Mouse (Mus musculus): ENCODE results near the gene Mta2. TPM values are rescaled to one million over a fixed set of nuclear protein-coding genes. Genes with fewer than 3 reads are reported as not detected.
A peak's percentile ranks its signal among the peaks of the same experiment; 100 is the strongest.
"Not testable (repeated sequence)": the region's sequence is repeated elsewhere in the genome, so short reads cannot be mapped to it uniquely, and the experiment has no call there.

Gene Mta2
- total RNA-seq (2017) = 148 and 167 TPM in 2 replicates

DNA sequence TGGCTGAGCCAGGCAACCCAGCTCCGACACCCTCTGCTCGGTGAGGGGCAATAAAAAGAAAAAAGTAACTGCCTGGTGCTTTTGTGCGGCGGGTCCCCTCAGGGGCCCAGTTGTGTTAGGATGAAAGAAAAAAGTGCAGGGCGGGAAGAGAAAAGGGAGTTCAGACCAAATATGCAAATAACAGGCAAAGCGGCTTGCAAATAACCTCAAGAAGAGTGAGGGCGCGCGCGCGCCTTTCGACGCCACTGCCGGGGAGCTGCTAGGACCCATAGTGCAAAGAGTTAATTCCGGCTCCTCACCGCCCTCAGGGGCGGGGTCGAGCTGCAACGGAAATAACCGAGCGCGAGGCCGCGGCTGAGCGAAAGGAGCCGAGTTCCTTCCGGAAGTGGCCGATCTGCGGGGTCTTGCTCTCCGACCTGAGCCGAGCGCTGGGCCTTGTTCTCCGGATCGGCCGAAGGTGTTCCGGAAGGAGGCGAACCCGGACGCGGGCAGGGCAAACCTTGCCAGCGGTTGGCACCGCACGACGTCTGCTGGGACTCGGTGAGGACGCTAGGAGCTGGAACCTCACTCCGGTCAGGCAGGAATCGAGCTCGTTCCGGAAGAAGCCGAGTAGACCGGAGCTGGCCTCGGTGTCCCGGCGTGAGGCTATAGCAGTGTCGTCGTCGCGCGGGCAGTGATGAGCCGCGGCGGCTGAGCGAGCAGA lies at the start of gene Mta2:
Gene Mta2 (plus strand): TSS at position 361 of the 703 bp plus-strand sequence.
- peak; percentile 84 to 87 for ATAC-seq (replicated peaks in 1 of 2; ENCODE audit: insufficient read depth in 1 of 2, low FRiP score in 2 of 2, low TSS enrichment in 1 of 2, low read depth in 1 of 2, poor library complexity in 2 of 2, severe bottlenecking in 2 of 2)

DNA sequence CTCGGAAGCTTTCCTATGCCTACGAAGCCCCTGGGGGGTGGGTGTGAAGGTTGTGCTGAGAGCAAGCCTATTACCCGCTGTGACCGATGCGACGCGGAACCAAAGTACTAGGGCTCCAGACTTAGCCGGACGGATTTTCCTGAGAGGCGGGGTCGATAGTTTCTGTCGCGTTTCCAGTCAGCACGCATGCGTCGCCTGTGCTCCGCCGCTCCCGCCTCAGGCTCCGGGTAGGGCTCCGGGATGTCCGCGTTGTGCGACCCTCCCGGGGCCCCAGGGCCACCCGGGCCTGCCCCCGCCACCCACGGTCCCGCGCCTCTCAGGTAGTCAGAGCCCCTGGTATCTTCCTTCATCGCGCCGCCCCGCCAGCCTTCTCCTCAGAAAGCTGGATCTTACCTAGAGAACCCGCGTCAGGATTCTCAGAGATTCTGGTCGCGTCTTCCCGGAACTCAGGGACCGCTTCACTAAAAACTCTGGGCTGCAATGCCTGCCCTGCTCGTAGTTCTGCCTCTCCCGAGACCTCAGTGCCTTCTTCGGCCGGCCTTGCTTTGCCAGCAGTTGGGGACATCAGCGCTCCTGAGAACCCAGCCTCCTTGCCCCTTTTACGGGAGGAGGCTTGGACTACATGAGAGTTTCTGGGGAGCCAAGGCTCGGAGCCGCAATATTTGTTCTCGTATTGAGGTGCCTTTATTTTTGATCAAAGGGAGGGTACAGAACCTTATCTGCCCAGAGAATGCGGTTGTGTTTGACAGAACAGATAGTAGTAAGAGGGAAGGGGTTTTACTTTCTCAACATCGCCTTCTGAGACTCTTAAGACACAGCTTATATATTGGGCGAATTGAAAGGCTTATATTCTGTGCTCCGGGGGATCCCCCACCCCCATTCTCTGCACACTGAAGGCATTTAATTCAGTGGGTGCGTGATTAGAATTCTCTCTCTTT lies 48.6 kb upstream of the Mta2 start, which contains the start of gene Ints5:
Gene Ints5 (plus strand): TSS at position 177 of the 938 bp plus-strand sequence.
- peak; percentile 33 to 50 for ATAC-seq (replicated peaks in 1 of 2; ENCODE audit: insufficient read depth in 1 of 2, low FRiP score in 2 of 2, low TSS enrichment in 1 of 2, low read depth in 1 of 2, poor library complexity in 2 of 2, severe bottlenecking in 2 of 2)

- no peak for ATAC-seq (replicated peaks in 1 of 2; ENCODE audit: insufficient read depth in 1 of 2, low FRiP score in 2 of 2, low TSS enrichment in 1 of 2, low read depth in 1 of 2, poor library complexity in 2 of 2, severe bottlenecking in 2 of 2)
These were observed 46.2 kb upstream of the Mta2 start for GRCm38 (mm10) chr19:8895397-8895960.

- not testable (repeated sequence) for ATAC-seq (replicated peaks in 1 of 2; ENCODE audit: insufficient read depth in 1 of 2, low FRiP score in 2 of 2, low TSS enrichment in 1 of 2, low read depth in 1 of 2, poor library complexity in 2 of 2, severe bottlenecking in 2 of 2)
These were observed 45.4 kb upstream of the Mta2 start for GRCm38 (mm10) chr19:8896231-8896630.

DNA sequence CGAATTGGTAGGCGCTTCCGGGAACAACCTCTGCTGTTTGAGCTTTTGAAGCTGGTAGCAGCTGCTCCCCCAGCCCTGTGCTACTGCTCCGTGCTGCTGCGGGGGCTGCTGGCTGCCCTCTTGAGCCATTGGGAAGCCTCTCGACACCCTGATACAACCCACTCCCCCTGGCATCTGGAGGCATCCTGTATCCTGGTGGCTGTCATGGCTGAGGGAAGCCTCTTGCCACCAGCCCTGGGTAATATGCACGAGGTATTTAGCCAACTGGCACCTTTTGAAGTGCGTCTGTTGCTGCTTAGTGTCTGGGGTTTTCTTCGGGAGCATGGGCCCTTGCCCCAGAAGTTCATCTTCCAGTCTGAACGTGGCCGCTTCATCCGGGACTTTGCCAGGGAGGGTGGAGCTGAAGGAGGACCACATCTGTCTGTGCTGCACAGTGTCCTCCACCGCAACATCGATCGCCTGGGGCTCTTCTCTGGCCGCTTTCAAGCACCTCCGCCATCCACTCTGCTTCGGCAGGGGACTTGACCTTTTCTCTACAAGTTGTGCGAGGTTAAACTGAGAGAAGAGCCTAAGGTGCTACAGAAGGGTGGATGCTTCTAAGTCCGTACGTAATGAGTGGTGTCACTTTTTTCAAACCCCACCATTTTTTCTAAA lies 44.3 kb upstream of the Mta2 start:
- ATAC-seq (replicated peaks in 1 of 2; ENCODE audit: insufficient read depth in 1 of 2, low FRiP score in 2 of 2, low TSS enrichment in 1 of 2, low read depth in 1 of 2, poor library complexity in 2 of 2, severe bottlenecking in 2 of 2) = 0 out of 4 replicates have a peak, but pooled peaks of 1 of the 2 experiments have one; percentile 1

DNA sequence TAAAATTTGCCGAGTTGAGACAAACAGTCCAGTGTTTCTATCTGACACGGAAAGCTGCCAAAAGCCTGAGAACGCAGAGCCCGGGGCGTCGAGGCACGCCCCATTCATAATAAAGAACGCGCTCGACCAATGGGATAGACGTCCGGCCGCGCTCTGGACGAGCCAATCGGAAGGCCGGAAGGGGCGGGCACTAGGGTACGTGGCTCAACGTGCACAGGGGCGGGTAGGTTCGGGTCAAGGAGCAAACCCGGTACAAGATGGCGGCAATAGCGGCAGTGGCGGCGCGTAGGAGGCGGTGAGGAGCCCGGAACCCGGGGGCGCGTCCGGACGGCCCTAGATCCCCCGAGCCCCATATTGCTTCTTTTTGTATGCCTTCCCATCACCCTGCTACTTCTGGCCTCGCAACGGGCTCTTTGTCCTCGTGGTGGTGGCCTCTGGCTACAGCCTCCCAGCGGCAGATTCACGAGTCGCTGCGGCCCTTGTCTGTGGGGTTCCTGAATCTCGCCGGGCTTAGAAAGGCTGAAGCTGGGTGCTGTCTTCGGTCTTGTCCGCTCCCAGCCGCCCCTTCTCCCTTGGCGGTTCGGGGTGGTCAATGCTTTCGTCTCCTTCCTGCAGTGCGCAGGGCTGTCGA lies 43.7 kb upstream of the Mta2 start, which contains the start of gene Ganab:
Gene Ganab (plus strand): TSS at position 207 of the 631 bp plus-strand sequence.
- peak; percentile 99 for ATAC-seq (replicated peaks in 1 of 2; ENCODE audit: insufficient read depth in 1 of 2, low FRiP score in 2 of 2, low TSS enrichment in 1 of 2, low read depth in 1 of 2, poor library complexity in 2 of 2, severe bottlenecking in 2 of 2)

- no peak for ATAC-seq (replicated peaks in 1 of 2; ENCODE audit: insufficient read depth in 1 of 2, low FRiP score in 2 of 2, low TSS enrichment in 1 of 2, low read depth in 1 of 2, poor library complexity in 2 of 2, severe bottlenecking in 2 of 2)
These were observed 43.1 kb upstream of the Mta2 start for GRCm38 (mm10) chr19:8898576-8898975.

DNA sequence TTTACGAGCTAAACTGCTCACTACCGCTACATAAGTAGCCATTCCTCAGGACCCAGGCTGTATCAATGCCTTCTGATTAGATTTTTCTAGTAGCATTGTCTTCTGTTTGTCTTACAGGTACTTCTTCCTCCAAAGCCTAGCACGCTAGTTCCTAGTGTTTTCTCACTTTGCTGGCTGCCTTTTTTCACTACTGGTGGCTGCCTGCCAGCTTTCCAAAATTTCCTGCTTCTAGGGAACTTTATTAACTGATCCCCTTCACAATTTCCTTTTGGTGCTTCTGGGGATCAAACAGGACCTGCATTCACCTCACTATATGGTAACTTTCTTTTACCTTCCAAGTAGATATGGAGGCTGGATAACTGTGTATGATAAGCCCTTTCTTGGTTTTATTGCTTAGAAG lies 42.6 kb upstream of the Mta2 start:
- ATAC-seq (replicated peaks in 1 of 2; ENCODE audit: insufficient read depth in 1 of 2, low FRiP score in 2 of 2, low TSS enrichment in 1 of 2, low read depth in 1 of 2, poor library complexity in 2 of 2, severe bottlenecking in 2 of 2) = no peak

DNA sequence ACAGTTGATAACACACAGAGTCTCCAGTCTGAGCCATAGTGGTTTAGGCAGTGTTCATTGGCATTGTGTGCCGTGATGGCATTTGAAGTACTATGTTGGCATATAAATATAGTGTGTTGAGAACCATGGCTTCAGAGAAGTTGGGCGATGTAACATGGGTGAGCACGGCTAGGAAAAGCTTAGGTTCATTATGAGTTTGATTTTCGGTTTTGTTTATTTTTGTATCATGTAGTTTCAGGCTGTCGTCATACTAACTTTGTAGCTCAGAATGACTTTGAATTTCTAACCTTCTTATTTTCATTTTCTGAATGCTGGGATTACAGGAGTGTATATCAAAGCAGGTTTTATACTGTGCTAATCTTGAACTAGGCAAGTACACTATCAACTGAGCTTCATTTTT lies 38.3 kb upstream of the Mta2 start:
- no peak for ATAC-seq (replicated peaks in 1 of 2; ENCODE audit: insufficient read depth in 1 of 2, low FRiP score in 2 of 2, low TSS enrichment in 1 of 2, low read depth in 1 of 2, poor library complexity in 2 of 2, severe bottlenecking in 2 of 2)

DNA sequence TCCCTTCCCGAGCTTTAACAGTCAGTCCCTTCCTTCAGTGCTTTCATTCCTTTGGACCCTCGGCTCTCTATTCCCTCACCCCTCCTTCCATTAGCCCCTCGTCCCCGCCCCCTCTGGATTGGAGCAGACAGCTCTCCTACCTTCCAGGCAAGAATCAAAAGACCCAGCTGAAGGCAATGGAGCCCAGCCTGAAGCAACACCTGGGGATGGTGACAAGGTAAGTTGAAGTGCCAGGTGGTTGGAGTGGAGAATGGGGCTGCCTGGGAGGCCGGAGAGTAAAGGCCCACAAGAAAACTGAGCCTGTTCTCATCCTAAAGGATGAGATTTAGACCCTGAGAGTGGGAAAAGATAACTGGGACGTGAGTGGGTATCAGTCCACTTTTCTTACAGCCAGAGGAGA lies 33.1 kb upstream of the Mta2 start:
- ATAC-seq (replicated peaks in 1 of 2; ENCODE audit: insufficient read depth in 1 of 2, low FRiP score in 2 of 2, low TSS enrichment in 1 of 2, low read depth in 1 of 2, poor library complexity in 2 of 2, severe bottlenecking in 2 of 2) = no peak

DNA sequence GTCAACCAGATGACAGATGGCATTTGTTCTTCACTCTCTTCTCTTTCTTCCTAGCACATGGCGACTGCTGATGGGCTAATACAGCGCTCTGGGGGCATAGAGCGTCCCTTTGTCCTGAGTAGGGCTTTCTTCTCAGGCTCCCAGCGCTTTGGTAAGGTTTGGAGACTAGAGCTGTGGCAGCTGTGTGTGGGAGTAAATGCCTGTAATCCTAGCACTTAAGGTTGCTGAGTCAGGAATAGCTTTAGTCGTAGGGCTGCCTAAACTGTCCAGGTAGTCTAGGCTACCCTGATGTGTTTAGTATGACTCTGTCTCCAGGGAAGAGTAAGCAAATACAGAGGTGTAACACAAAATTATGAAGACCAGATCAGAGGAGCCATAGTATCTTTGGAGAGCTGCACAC lies 29.9 kb upstream of the Mta2 start:
- ATAC-seq (replicated peaks in 1 of 2; ENCODE audit: insufficient read depth in 1 of 2, low FRiP score in 2 of 2, low TSS enrichment in 1 of 2, low read depth in 1 of 2, poor library complexity in 2 of 2, severe bottlenecking in 2 of 2) = no peak

DNA sequence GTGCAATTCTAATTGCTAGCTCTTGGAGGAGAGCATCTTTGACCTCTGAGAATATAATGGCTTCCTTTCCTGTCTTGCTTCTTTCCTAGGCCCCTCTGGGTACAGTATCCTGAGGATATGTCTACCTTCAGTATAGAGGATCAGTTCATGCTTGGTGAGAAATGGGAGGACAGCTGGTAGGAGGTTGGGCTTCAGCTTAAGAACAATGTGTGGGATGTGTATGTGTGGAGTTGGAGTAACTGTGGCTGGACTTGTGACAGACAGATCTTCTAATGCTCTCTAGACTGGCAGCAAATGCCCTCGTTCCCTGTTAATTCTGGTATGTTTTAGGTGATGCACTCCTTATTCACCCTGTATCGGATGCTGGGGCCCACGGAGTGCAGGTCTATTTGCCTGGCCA lies 27.5 kb upstream of the Mta2 start:
- no peak for ATAC-seq (replicated peaks in 1 of 2; ENCODE audit: insufficient read depth in 1 of 2, low FRiP score in 2 of 2, low TSS enrichment in 1 of 2, low read depth in 1 of 2, poor library complexity in 2 of 2, severe bottlenecking in 2 of 2)

- no peak for ATAC-seq (replicated peaks in 1 of 2; ENCODE audit: insufficient read depth in 1 of 2, low FRiP score in 2 of 2, low TSS enrichment in 1 of 2, low read depth in 1 of 2, poor library complexity in 2 of 2, severe bottlenecking in 2 of 2)
These were observed 22.7 kb upstream of the Mta2 start for GRCm38 (mm10) chr19:8919000-8919399.

DNA sequence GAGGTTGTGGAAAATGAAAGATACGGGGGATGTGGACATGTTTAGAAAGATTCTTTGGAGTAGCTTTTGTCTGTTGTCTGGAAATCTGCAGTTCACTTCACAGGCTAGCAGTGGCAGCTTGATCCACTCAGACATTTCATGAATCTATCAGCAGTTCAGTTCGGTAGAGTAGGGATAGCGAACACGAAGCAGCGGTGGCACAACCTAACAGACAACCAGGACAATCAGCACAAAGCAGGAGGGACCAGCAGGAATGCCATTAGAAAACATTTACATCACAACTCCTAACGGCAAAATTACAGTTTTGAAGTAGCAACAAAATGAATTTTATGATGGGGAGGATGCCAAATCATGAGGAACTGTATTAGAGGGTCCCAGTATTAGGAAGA lies 22.0 kb upstream of the Mta2 start:
- ATAC-seq (replicated peaks in 1 of 2; ENCODE audit: insufficient read depth in 1 of 2, low FRiP score in 2 of 2, low TSS enrichment in 1 of 2, low read depth in 1 of 2, poor library complexity in 2 of 2, severe bottlenecking in 2 of 2) = no peak

GRCm38 (mm10) chr19:8920073-8920736 lies 21.5 kb upstream of the Mta2 start, which contains the start of gene B3gat3:
B3gat3 (plus strand) TSS chr19:8920374.
- ATAC-seq (replicated peaks in 1 of 2; ENCODE audit: insufficient read depth in 1 of 2, low FRiP score in 2 of 2, low TSS enrichment in 1 of 2, low read depth in 1 of 2, poor library complexity in 2 of 2, severe bottlenecking in 2 of 2) = peak; percentile 82 to 83

GRCm38 (mm10) chr19:8920836-8921291 lies 20.8 kb upstream of the Mta2 start:
- 0 out of 4 replicates have a peak, but pooled peaks of 1 of the 2 experiments have one; percentile 10 for ATAC-seq (replicated peaks in 1 of 2; ENCODE audit: insufficient read depth in 1 of 2, low FRiP score in 2 of 2, low TSS enrichment in 1 of 2, low read depth in 1 of 2, poor library complexity in 2 of 2, severe bottlenecking in 2 of 2)

Measured in hematopoietic stem cell, adult 5-6 weeks (primary cell).